Mouse (Mus musculus) embryonic facial prominence, embryonic 12.5 days (tissue): ENCODE results near the gene Yju2. TPM values are rescaled to one million over a fixed set of nuclear protein-coding genes. Genes with fewer than 3 reads are reported as not detected.

Source experiments
- ATAC-seq: fragments of 200-750 bp; cut with Nextera tagmentation; 2 replicates; pipeline ENCODE4 v1.8.0; 2017; ENCODE audit not compliant: insufficient number of reproducible peaks, insufficient read depth, low FRiP score, low TSS enrichment
- H3K27ac ChIP-seq: fragments of 300-500 bp; sonication (generic); 2 replicates; pipeline ENCODE4 v1.5.1; 2016; ENCODE audit warnings: mild to moderate bottlenecking
- H3K27me3 ChIP-seq: fragments of 300-500 bp; sonication (generic); 2 replicates; pipeline ENCODE4 v1.6.1; 2016; ENCODE audit warnings: mild to moderate bottlenecking, moderate library complexity
- H3K36me3 ChIP-seq: fragments of 300-500 bp; sonication (generic); 2 replicates; pipeline ENCODE4 v1.6.1; 2016; ENCODE audit warnings: mild to moderate bottlenecking
- H3K4me1 ChIP-seq: fragments of 300-500 bp; sonication (generic); 2 replicates; pipeline ENCODE4 v1.6.1; 2016
- H3K4me2 ChIP-seq: fragments of 300-500 bp; sonication (generic); replicated peaks from 2 replicates; pipeline ENCODE4 v1.6.1; 2016; ENCODE audit warnings: mild to moderate bottlenecking, moderate library complexity
- H3K4me3 ChIP-seq: fragments of 300-500 bp; sonication (generic); 2 replicates; pipeline ENCODE4 v1.5.1; 2016; ENCODE audit warnings: mild to moderate bottlenecking
- H3K9ac ChIP-seq: fragments of 300-500 bp; sonication (generic); 2 replicates; pipeline ENCODE4 v1.6.1; 2016; ENCODE audit warnings: mild to moderate bottlenecking, moderate library complexity
- H3K9me3 ChIP-seq: fragments of 300-500 bp; sonication (generic); 2 replicates; pipeline ENCODE4 v1.6.1; 2016; ENCODE audit warnings: mild to moderate bottlenecking, moderate library complexity
- WGBS: fragments of 180-500 bp; shearing (Covaris S2); methylation state at CpG from one replicate; pipeline ENCODE4 v1.1.7; 2016; 5-methylcytosine and 5-hydroxymethylcytosine counted together
- polyA plus RNA-seq: library from polyadenylated mRNA; unstranded; fragments of >200 nt; fragmentation: Nextera tagmentation; extraction: Ambion mirVana; gene quantifications from 2 replicates; pipeline ENCODE4 v1.2.1, GENCODE M21; 2016

Gene Yju2
- polyA plus RNA-seq, 1 experiment from 2014 or later = 28.3 TPM

- peak; percentile 90 for ATAC-seq
- Histone ChIP-seq H3K27ac (peak overlapping the region; percentile 96), H3K4me3 (peak overlapping the region; percentile 82), H3K9me3 (no peaks in the 10 kb centered on the region), H3K36me3 (peaks cover 33% of the 10 kb centered on the region), H3K4me2 (peak overlapping the region; percentile 93), H3K27me3 (no peaks in the 10 kb centered on the region), H3K4me1 (peaks cover 27% of the 10 kb centered on the region), H3K9ac (peak overlapping the region; percentile 85)
- 1% methylated on average over 62 of the region's 62 CpGs for WGBS
Observed at GRCm38 (mm10) chr17:56009088-56009961, 50.4 kb downstream of the Yju2 start.

DNA sequence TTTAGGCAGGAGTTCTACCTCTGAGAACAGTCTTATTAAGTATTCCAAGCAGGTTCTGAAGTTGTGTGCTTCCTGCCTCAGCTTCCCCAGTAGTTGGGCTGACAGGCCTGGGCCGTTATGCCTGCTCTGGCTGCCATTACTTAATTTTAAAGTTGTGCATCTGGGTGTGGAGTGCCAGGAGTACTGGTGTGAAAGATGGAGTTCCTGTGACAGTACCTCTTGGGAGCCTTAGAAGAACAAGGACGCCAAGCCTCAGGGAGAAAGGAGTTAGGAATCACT lies 51.0 kb downstream of the Yju2 start:
- ATAC-seq = no peak
- Histone ChIP-seq H3K4me1 (peaks cover 27% of the 10 kb centered on the region), H3K9ac (peak overlapping the region; percentile 85), H3K4me3 (peak overlapping the region; percentile 82), H3K36me3 (peaks cover 38% of the 10 kb centered on the region), H3K9me3 (no peaks in the 10 kb centered on the region), H3K4me2 (peak overlapping the region; percentile 93), H3K27me3 (no peaks in the 10 kb centered on the region), H3K27ac (peak overlapping the region; percentile 96; the same call in 1 of the 2 replicates)
- 27% methylated on average over 2 of the region's 2 CpGs for WGBS

GRCm38 (mm10) chr17:56010255-56010654 lies 51.4 kb downstream of the Yju2 start:
- H3K9me3 ChIP-seq = no peaks in the 10 kb centered on the region
- H3K36me3 ChIP-seq = peaks cover 42% of the 10 kb centered on the region
- H3K27me3 ChIP-seq = no peaks in the 10 kb centered on the region
- H3K9ac ChIP-seq = peak overlapping the region; percentile 85
- peaks cover 27% of the 10 kb centered on the region for H3K4me1 ChIP-seq
- H3K4me3 ChIP-seq = peak overlapping the region; percentile 82
- 61% methylated on average over 14 of the region's 14 CpGs for WGBS
- no peak for ATAC-seq
- peak overlapping the region; percentile 93 for H3K4me2 ChIP-seq
- peak overlapping the region; percentile 55; the same call in 1 of the 2 replicates for H3K27ac ChIP-seq

- ATAC-seq = no peak
- Histone ChIP-seq H3K27ac (no peak overlapping the region), H3K9ac (peak overlapping the region; percentile 85), H3K4me1 (peaks cover 27% of the 10 kb centered on the region), H3K27me3 (no peaks in the 10 kb centered on the region), H3K4me3 (peak overlapping the region; percentile 82), H3K36me3 (peaks cover 46% of the 10 kb centered on the region), H3K4me2 (peak overlapping the region; percentile 93), H3K9me3 (no peaks in the 10 kb centered on the region)
- WGBS = 9% methylated on average over 9 of the region's 9 CpGs
Observed at GRCm38 (mm10) chr17:56010681-56011080, 51.8 kb downstream of the Yju2 start.

DNA sequence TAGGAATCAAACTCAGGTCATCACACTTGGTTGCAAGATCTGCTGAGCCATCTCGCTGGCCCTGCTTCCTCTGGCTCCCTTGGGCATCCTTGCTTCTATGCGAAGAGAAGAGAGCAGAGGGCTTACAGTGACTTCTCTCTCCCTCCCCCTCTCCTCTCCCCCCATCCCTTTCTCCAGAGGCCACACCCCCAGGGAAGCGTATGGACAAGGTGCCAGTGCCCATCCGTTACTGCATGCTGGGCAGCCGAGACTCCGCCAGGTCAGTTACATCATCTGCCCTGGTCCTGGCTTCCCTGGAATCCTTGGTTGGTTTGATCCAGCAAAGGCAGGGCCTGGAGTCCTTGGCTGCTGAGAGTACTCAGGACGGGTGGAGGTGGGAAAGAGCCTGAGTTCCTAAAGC lies 52.5 kb downstream of the Yju2 start:
- H3K36me3 ChIP-seq = peaks cover 53% of the 10 kb centered on the region
- H3K9me3 ChIP-seq = no peaks in the 10 kb centered on the region
- H3K4me2 ChIP-seq = no peak overlapping the region
- ATAC-seq = no peak
- H3K27ac ChIP-seq = no peak overlapping the region
- no peaks in the 10 kb centered on the region for H3K27me3 ChIP-seq
- WGBS = 89% methylated on average over 7 of the region's 7 CpGs
- H3K9ac ChIP-seq = no peak overlapping the region
- H3K4me1 ChIP-seq = peaks cover 27% of the 10 kb centered on the region
- H3K4me3 ChIP-seq = no peak overlapping the region

DNA sequence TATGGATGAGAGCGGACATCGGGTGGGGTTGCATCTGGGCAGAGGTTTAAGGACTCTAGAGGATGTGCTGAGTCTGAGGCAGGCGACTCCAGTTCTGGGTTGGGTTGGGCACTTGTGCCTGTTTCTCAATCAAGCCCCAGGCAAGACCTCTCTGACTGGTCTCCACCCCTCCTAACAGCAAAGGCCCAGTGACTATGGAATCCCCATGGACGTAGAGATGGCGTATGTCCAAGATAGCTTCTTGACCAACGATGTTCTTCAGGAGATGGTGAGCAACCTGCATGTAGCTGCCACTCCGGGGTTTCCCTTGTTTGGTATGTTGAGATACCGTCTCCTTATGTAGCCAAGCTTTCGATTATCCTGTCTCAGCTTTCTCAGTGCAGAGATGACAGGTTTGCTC lies 56.4 kb downstream of the Yju2 start:
- ATAC-seq = no peak
- Histone ChIP-seq H3K27ac (no peak overlapping the region), H3K36me3 (peaks cover 87% of the 10 kb centered on the region), H3K27me3 (no peaks in the 10 kb centered on the region), H3K4me2 (no peak overlapping the region), H3K4me3 (no peak overlapping the region), H3K9me3 (no peaks in the 10 kb centered on the region), H3K9ac (no peak overlapping the region), H3K4me1 (peaks cover 12% of the 10 kb centered on the region)
- WGBS = 94% methylated on average over 9 of the region's 9 CpGs

- H3K27ac ChIP-seq = no peak overlapping the region
- no peaks in the 10 kb centered on the region for H3K27me3 ChIP-seq
- H3K36me3 ChIP-seq = peaks cover 86% of the 10 kb centered on the region
- no peak overlapping the region for H3K9ac ChIP-seq
- no peak for ATAC-seq
- H3K4me2 ChIP-seq = no peak overlapping the region
- H3K4me1 ChIP-seq = peaks cover 1% of the 10 kb centered on the region; the same call in 1 of the 2 replicates
- no peak overlapping the region for H3K4me3 ChIP-seq
- WGBS = 89% methylated on average over 8 of the region's 8 CpGs
- no peaks in the 10 kb centered on the region for H3K9me3 ChIP-seq
Observed at GRCm38 (mm10) chr17:56016382-56016781, 57.5 kb downstream of the Yju2 start.

- H3K9ac ChIP-seq = no peak overlapping the region
- no peak overlapping the region for H3K4me3 ChIP-seq
- H3K4me2 ChIP-seq = no peak overlapping the region
- H3K36me3 ChIP-seq = peaks cover 78% of the 10 kb centered on the region
- H3K27ac ChIP-seq = no peak overlapping the region
- H3K4me1 ChIP-seq = no peaks in the 10 kb centered on the region
- WGBS = 80% methylated on average over 15 of the region's 15 CpGs
- no peak for ATAC-seq
- H3K27me3 ChIP-seq = no peaks in the 10 kb centered on the region
- H3K9me3 ChIP-seq = no peaks in the 10 kb centered on the region
Observed at GRCm38 (mm10) chr17:56016793-56017785, 58.2 kb downstream of the Yju2 start.

- H3K4me3 ChIP-seq = no peak overlapping the region
- H3K9me3 ChIP-seq = no peaks in the 10 kb centered on the region
- no peak overlapping the region for H3K4me2 ChIP-seq
- H3K27ac ChIP-seq = no peak overlapping the region
- H3K36me3 ChIP-seq = peaks cover 73% of the 10 kb centered on the region
- 87% methylated on average over 7 of the region's 7 CpGs for WGBS
- no peak overlapping the region for H3K9ac ChIP-seq
- H3K27me3 ChIP-seq = no peaks in the 10 kb centered on the region
- no peaks in the 10 kb centered on the region; the same call in 1 of the 2 replicates for H3K4me1 ChIP-seq
- ATAC-seq = no peak
Observed at GRCm38 (mm10) chr17:56017848-56018247, 58.9 kb downstream of the Yju2 start.
